Mouse (Mus musculus): ENCODE measurements around the gene Zkscan16. TPM values are rescaled to one million over a fixed set of nuclear protein-coding genes. Genes with fewer than 3 reads are reported as not detected.

Zkscan16 gene
- polyA plus RNA-seq, 1 experiment = not detected

- no peak overlapping the region for H3K4me3 ChIP-seq (ENCODE audit: insufficient read depth, low read depth, low read length)
- no peak for TF ChIP-seq POLR2A (IDR thresholded peaks at IDR 0.05; ENCODE audit: insufficient read depth, low read depth, low read length)
- no peak for TF ChIP-seq CTCF (IDR thresholded peaks at IDR 0.05; ENCODE audit: insufficient read depth, low read depth, low read length)
- H3K27ac ChIP-seq (ENCODE audit: insufficient read depth, low read depth, low read length) = no peak overlapping the region
- WGBS = 88% methylated on average over 6 of the region's 6 CpGs
- 0 out of 2 replicates have a peak, but pooled peaks cover 2% of the 10 kb centered on the region for H3K4me1 ChIP-seq (ENCODE audit: control insufficient read depth, insufficient read depth, low read length)
These were observed 10.9 kb upstream of the Zkscan16 start for GRCm38 (mm10) chr4:58932541-58932940.

GRCm38 (mm10) chr4:58934308-58934707, 9.1 kb upstream of the Zkscan16 start:
- whole genome bisulfite sequencing = 81% methylated on average over 4 of the region's 4 CpGs
- no peak for TF ChIP-seq CTCF (IDR thresholded peaks at IDR 0.05; ENCODE audit: insufficient read depth, low read depth, low read length)
- no peak for TF ChIP-seq POLR2A (IDR thresholded peaks at IDR 0.05; ENCODE audit: insufficient read depth, low read depth, low read length)
- Histone ChIP-seq H3K27ac (ENCODE audit: insufficient read depth, low read depth, low read length) (no peak overlapping the region), H3K4me3 (ENCODE audit: insufficient read depth, low read depth, low read length) (no peak overlapping the region), H3K4me1 (ENCODE audit: control insufficient read depth, insufficient read depth, low read length) (0 out of 2 replicates have a peak, but pooled peaks cover 2% of the 10 kb centered on the region)

- H3K27ac ChIP-seq (ENCODE audit: insufficient read depth, low read depth, low read length) = no peak overlapping the region
- 45% methylated on average over 15 of the region's 15 CpGs for whole genome bisulfite sequencing
- 0 out of 2 replicates have a peak, but pooled peaks cover 2% of the 10 kb centered on the region for H3K4me1 ChIP-seq (ENCODE audit: control insufficient read depth, insufficient read depth, low read length)
- TF ChIP-seq POLR2A (IDR thresholded peaks at IDR 0.05; ENCODE audit: insufficient read depth, low read depth, low read length) (no peak), CTCF (IDR thresholded peaks at IDR 0.05; ENCODE audit: insufficient read depth, low read depth, low read length) (no peak)
- H3K4me3 ChIP-seq (ENCODE audit: insufficient read depth, low read depth, low read length) = no peak overlapping the region
These were observed 8.5 kb upstream of the Zkscan16 start for GRCm38 (mm10) chr4:58934746-58935476.

- Histone ChIP-seq H3K27ac (ENCODE audit: insufficient read depth, low read depth, low read length) (no peak overlapping the region), H3K4me1 (ENCODE audit: control insufficient read depth, insufficient read depth, low read length) (0 out of 2 replicates have a peak, but pooled peaks cover 2% of the 10 kb centered on the region), H3K4me3 (ENCODE audit: insufficient read depth, low read depth, low read length) (no peak overlapping the region)
- WGBS = 35% methylated on average over 3 of the region's 3 CpGs
- TF ChIP-seq CTCF (IDR thresholded peaks at IDR 0.05; ENCODE audit: insufficient read depth, low read depth, low read length) (no peak), POLR2A (IDR thresholded peaks at IDR 0.05; ENCODE audit: insufficient read depth, low read depth, low read length) (no peak)
These were observed 7.6 kb upstream of the Zkscan16 start for GRCm38 (mm10) chr4:58935846-58936245.

GRCm38 (mm10) chr4:58941638-58942037, 1.8 kb upstream of the Zkscan16 start:
- H3K4me1 ChIP-seq (ENCODE audit: control insufficient read depth, insufficient read depth, low read length) = peaks cover 10% of the 10 kb centered on the region
- TF ChIP-seq POLR2A (IDR thresholded peaks at IDR 0.05; ENCODE audit: insufficient read depth, low read depth, low read length) (no peak), CTCF (IDR thresholded peaks at IDR 0.05; ENCODE audit: insufficient read depth, low read depth, low read length) (no peak)
- H3K27ac ChIP-seq (ENCODE audit: insufficient read depth, low read depth, low read length) = no peak overlapping the region
- H3K4me3 ChIP-seq (ENCODE audit: insufficient read depth, low read depth, low read length) = no peak overlapping the region

GRCm38 (mm10) chr4:58942942-58943341, 486 bp upstream of the Zkscan16 start:
- Histone ChIP-seq H3K4me3 (ENCODE audit: insufficient read depth, low read depth, low read length) (peak overlapping the region; percentile 75), H3K4me1 (ENCODE audit: control insufficient read depth, insufficient read depth, low read length) (peaks cover 10% of the 10 kb centered on the region), H3K27ac (ENCODE audit: insufficient read depth, low read depth, low read length) (peak overlapping the region; percentile 18)
- WGBS = 76% methylated on average over 4 of the region's 4 CpGs
- TF ChIP-seq POLR2A (IDR thresholded peaks at IDR 0.05; ENCODE audit: insufficient read depth, low read depth, low read length) (no peak), CTCF (IDR thresholded peaks at IDR 0.05; ENCODE audit: insufficient read depth, low read depth, low read length) (no peak)

- TF ChIP-seq POLR2A (IDR thresholded peaks at IDR 0.05; ENCODE audit: insufficient read depth, low read depth, low read length) (no peak), CTCF (IDR thresholded peaks at IDR 0.05; ENCODE audit: insufficient read depth, low read depth, low read length) (no peak)
- Histone ChIP-seq H3K4me3 (ENCODE audit: insufficient read depth, low read depth, low read length) (peak overlapping the region; percentile 75), H3K4me1 (ENCODE audit: control insufficient read depth, insufficient read depth, low read length) (peaks cover 10% of the 10 kb centered on the region), H3K27ac (ENCODE audit: insufficient read depth, low read depth, low read length) (no peak overlapping the region)
- WGBS = 6% methylated on average over 6 of the region's 6 CpGs
These were observed 752 bp downstream of the Zkscan16 start for GRCm38 (mm10) chr4:58944206-58944553.

- Histone ChIP-seq H3K4me1 (ENCODE audit: control insufficient read depth, insufficient read depth, low read length) (peaks cover 10% of the 10 kb centered on the region), H3K4me3 (ENCODE audit: insufficient read depth, low read depth, low read length) (no peak overlapping the region), H3K27ac (ENCODE audit: insufficient read depth, low read depth, low read length) (no peak overlapping the region)
- WGBS = 35% methylated on average over 5 of the region's 5 CpGs
- no peak for TF ChIP-seq POLR2A (IDR thresholded peaks at IDR 0.05; ENCODE audit: insufficient read depth, low read depth, low read length)
- TF ChIP-seq CTCF (IDR thresholded peaks at IDR 0.05; ENCODE audit: insufficient read depth, low read depth, low read length) = no peak
These were observed 1.3 kb downstream of the Zkscan16 start for GRCm38 (mm10) chr4:58944695-58945094.

- Histone ChIP-seq H3K27ac (ENCODE audit: insufficient read depth, low read depth, low read length) (no peak overlapping the region), H3K4me1 (ENCODE audit: control insufficient read depth, insufficient read depth, low read length) (peaks cover 5% of the 10 kb centered on the region), H3K4me3 (ENCODE audit: insufficient read depth, low read depth, low read length) (no peak overlapping the region)
- WGBS = 65% methylated on average over 4 of the region's 4 CpGs
- no peak for TF ChIP-seq CTCF (IDR thresholded peaks at IDR 0.05; ENCODE audit: insufficient read depth, low read depth, low read length)
- TF ChIP-seq POLR2A (IDR thresholded peaks at IDR 0.05; ENCODE audit: insufficient read depth, low read depth, low read length) = no peak
These were observed 5.0 kb downstream of the Zkscan16 start for GRCm38 (mm10) chr4:58948391-58948790.

Data from olfactory bulb, adult 2 months (tissue).